Mouse (Mus musculus): ENCODE measurements at regions not wholly inside any gene's neighbourhood (a gene's known extent, or its start where the extent isn't known, plus 50 kb on each side); places are given as distances from the start of the nearest gene placed in this dataset.
A peak's percentile ranks its signal among the peaks of the same experiment; 100 is the strongest.

DNA sequence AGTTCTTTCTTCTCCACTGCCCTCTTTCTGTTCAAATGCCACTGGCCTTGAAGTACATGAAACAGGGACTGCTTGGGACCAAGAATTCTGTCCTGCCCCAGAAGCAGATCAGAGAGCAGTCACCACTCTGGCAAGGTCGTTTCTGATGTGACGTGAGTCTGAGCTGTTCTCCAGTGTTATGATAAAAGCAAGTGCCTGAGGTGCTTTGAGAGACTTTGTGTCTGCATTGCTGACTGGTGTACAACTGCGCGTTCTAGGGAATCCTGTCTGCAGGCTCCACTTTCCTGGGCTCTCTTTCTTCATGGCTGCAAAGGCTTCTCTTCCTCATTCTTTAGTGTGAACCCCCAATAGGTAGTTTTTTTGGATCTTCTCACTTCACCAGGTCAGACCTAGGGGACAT, 356.8 kb upstream of the Acvr2a start:
- DNase-seq: no peak

DNA sequence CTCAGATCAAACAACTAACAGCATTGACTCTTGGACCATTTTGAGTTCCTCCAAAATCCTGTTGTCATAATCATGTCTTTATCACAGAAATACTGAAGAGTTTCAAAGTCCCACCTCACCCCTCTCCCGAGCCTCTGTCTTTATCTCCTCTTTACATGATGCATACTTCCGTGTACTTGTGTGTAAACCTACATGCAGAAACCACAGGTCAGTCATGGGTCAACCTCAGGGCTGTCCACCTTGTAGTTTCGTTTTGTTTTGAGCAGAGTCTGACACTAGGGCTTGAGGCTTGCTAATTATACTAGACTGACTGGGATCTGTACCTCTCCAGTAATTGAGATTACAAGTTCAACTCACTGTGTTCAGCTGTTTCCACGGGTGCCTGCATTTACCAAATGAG, 348.4 kb upstream of the Acvr2a start:
- DNase-seq: no peak

DNA sequence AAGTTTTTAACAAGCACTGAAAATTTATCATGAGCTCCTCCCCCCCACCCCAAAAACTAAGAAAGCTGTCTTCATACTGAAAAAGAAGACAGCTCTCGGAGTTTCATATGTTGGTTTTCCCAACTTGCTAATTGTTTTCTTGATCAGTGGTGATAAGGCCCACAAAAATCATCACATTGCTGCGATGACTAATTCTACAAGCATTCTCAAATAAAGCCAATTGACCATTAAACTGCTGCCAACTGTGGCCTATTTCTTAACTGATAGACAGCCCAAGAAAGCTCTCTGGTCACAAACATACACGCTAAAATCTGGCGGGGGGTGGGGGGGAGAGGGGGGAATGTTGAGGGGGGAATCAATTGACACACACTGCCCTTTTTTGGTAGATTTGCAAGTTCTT, 345.0 kb upstream of the Acvr2a start:
- DNase-seq: no peak

DNA sequence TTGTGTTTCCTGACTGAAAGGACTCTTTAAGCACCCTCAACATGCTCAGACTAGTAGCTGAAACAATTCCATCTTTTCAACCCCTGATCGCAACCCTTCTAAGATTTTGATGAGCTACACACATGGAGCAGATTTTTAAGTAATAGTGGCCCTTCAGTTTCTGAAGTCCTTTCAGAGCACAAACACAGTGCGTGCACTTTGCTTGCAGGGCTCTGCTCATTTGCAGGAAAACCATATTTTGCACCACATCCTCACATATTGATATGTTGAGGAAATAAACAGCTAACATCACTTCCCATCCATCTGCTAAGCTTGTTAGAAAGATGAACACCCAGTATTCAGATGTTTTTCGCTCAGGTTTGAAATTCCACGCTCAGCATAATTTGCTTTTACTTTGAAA, 344.6 kb upstream of the Acvr2a start:
- DNase-seq: peak in 1 of 2 experiments; percentile 61

DNA sequence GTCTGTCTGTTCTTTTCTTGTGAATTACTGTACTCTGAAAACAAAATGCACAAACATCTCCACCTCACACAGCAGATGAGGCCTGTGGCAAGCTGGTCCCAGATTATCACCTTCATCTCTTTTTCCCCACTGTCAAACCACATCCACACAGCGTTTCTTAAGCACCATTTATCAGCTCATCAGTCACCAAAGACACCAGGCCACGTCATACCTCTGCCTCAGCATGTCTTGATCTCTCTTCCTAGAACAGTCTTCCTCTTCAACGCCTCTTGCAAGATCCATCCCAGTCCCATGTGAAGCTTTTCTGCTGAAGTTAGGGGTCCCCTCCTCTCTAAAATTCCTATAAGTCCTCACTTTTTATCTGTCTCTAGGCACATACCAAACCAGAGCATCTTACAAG, 340.8 kb upstream of the Acvr2a start:
- no peak for DNase-seq

DNA sequence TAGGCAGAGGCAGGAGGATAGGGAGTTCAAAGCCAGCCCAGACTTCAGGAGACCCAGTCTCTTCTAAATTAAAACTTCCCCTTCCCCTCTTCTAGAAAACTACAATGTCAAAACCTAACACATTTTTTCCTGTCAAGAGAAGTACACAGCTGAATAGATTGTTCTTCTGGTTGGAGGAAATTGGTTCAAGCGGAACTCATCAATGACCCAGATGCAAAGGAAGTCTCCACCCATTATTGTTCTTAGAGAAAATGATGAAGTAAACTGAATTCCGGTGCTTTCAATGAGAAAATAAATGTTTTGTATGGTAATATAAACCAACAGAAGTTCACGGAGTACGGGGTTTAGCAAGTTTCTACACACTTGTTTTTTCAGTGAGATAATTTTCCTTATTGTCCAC, 339.3 kb upstream of the Acvr2a start:
- DNase-seq: peak in 1 of 2 experiments; percentile 37

DNA sequence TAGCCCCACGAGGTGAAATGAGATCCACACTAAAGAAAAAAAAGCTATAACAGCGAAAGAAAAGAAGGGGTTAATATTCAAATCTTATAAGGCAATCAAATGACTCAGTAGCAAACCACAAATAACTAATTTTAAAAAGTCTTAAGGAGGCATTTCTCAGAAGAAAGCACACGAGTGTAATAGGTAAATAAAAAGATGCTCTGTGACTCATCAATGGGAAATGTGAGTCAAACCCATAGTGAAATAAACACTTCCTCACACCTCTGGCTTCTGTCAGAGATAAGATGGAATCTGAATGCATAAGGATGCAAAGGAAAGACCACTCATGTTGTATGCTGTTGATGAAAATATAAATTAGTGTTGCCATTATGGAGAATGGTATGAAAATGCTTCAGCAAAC, 337.1 kb upstream of the Acvr2a start:
- DNase-seq: no peak

DNA sequence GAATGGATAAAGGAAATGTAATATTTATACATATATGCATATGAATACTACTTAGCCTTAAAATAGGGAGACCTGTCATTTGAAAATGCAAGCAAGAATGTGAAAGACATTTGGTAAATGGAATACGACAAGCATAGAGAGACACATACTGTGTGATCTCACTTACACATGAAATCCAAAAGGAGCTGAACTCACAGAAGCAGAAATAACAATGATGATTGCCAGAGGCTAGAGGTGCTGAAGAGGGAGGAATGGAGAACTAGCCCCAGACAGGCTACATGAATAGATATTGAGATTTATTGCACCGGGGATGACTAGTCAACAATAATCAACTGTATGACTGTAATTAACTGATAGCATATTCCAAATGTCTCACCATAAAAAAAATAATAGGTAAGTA, 336.6 kb upstream of the Acvr2a start:
- no peak for DNase-seq

DNA sequence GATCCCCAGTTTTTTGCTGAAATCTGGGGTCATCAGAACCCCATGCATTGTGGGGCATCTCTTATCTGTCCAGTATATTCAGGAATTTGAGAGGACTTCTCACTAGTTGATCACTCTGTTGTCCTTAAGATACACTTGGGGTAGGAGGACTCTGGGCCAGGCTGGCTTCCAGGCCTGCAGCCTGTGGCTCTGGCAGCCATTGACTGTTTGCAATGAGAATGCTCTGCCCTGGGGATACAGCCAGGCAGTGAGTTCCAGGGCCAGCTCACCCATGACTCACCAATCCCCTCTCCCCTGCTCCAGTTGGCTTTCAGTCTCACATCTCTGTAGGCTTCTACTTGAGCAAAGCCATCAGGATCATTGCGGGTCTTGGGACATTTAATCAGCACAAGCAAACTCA, 334.3 kb upstream of the Acvr2a start:
- DNase-seq: peak; percentile 26 to 54

DNA sequence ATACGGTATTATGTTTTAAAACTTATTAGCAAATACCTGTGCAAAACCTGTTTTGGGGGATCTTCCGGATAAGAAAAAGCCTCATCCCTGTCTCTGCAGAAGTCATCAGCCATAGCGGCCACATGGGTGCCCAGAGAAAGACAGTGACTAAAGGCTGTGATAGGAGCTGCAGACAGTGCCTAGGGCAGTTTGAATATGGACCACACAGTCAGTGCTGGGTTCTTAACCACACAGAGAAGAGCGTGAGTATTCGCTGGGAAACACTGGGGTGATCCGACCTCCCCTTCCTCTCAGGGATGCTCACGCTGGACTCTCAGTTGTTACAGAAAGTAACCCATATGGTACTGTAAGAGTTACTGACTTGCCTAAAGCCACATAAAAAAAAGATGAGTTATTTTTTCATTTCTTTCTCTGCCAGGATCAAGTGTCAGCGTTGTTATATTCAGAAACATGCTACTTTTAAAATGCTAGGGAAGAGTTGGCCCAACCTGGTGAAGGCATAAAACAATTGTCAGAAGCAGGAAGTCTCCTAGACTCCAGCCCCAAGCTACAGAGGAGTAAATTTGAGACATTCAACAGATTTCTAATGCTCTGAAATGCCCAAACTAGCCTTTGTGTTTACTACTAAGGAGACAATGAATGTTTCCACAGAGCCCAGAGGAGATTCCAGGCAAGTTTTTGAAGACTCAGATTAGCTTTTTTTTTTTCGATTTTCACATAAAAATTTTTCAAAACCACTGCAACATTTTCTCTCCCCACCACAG, 333.3 kb upstream of the Acvr2a start:
- no peak for DNase-seq

DNA sequence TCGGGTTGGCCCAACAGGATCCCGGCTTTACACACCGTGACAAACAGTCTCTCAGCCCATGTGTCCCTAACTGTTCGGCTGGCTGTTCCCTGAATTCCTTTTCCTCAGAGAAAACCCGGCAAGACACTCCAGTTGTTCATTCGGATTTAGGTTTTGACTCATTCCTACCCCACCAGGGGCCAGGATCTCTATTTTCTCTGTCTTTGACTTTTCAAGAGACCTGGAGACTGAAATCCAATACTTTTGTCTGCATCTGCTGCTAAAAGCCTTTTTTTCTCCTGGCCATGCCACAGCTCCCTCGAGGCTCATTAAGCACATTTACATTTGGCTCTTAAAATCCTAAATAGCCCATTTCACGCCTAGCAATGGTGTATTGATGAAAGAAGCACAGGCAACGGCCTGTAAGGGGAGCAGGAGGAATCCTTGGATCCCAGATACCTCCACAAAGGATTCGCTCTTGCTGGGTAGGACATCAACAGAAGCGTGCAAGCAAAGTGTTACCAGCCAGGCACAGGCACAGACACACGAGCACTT, 332.6 kb upstream of the Acvr2a start:
- DNase-seq: no peak

DNA sequence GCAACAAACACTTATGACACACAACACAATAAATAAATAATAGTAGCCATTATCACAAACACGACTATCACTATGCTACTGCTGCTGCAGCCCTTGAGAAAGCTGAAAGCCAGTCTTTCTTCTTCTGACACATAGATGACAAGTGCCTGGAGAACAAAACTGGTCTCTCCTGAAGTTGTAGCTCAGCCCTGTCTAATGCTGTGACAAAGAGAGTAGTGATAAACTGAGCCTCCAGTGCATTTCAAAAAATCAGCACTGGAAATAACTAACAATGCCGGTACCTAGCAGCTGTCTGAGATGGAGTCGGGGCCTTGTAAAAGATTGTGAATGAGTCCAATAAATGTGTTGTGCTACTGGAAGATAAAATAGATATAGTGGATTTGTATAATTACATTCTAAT, 320.3 kb upstream of the Acvr2a start:
- no peak for DNase-seq

DNA sequence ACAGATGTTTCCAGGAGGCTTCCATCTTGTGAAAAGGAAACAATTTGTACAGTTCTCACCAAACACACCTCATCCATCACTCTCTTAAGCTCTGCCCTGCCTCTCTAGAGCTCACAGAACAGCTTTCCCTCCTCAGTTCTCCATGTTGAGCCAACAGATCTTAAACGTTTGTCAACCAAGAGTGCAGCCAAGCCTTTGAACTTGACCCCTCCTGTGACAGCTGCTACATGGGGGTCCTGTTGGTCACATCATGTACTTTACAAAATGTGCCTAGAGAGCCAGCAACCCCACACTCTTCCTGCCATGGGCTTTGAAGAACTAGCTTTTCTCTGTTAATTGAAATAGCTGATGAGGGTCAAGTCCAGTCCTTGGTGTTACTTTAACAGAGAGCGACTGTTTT, 319.8 kb upstream of the Acvr2a start:
- DNase-seq: no peak

DNA sequence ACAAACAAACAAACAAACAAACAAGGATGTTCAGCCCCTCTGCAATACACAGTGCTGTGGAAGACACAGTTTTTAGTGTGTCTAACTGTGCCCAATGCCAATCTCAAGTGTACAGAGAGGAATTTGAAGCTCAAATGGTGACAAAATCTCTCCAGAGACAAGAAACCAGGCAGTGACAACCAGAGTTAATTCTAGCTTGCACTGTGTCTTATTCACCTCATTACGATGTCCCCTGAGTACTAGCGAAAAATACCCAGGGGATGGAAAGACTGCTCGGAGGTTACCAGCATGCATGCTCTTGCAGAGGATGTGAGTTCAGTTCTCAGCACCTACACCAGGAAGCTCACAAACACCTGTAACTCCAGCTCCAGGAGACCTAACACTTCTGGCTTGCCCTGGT, 319.3 kb upstream of the Acvr2a start:
- DNase-seq: no peak

DNA sequence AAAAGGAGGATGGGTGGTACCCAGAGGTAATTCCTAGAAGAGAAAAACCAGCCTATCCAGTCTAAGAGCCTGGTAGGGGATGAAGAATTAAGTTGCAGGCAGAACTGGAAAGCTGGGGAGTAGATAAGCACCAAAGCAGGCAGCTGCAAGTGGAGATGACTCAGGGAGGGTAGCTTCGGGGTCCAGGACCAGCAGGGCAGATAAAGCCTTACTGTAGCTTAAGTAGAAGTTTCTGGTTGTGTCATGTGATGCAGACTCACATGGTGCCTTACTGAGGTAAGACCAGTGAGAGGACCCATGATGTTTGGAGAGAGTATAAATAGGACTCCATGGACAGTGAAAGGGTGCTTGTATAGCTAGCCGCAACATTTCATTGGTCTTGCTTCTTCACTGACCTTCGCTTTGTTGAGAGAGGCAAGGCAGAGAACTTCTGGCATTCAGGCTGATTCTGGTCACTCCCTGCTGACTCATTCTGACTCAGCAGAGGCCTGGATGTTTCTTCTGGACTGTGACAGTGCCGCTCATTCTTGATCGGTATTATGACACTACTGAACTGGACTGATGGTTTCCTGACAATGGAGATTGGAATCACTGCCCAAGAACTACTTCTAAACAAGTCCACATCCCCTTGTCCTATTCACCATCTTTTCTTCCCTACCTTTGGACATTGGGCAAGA, 315.7 kb upstream of the Acvr2a start:
- DNase-seq: no peak

DNA sequence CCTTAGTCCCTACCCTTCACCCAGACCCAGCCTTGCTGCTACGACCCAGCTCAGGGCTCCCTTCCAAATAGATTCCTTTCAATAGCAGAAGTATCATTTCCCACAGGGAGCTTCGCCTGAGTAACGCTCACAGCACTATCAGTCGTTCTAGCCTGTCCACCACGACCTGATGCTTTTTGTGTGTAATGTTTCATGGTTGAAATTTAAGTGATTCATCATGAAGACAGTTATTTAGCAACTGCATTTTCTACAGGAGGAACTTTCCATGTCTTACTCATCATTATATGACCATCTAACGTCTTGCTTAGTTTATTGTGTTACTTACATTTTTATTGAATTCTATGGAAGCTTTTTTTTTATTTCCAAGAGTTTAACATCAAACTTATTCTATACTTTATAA, 314.5 kb upstream of the Acvr2a start:
- DNase-seq: peak in 1 of 2 experiments; percentile 17

DNA sequence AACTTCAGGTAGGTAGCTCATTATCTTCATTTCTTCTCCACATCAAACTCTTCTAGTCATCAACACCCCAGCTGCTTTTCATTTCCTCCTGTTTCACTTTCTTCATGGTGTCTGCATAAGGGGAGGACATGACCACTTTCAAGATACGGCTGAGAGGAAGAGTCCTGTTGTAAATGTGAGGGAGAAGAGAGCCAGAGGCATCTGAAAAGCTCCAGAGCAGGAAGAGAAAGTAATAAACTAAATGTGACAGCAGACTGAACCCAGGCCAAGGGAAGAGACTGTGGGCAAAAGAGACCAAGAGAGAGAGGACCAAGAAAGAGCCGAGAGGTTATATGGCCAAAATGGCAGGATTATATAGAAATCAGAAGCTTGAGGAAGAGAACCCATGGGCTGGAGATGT, 312.5 kb upstream of the Acvr2a start:
- DNase-seq: no peak

DNA sequence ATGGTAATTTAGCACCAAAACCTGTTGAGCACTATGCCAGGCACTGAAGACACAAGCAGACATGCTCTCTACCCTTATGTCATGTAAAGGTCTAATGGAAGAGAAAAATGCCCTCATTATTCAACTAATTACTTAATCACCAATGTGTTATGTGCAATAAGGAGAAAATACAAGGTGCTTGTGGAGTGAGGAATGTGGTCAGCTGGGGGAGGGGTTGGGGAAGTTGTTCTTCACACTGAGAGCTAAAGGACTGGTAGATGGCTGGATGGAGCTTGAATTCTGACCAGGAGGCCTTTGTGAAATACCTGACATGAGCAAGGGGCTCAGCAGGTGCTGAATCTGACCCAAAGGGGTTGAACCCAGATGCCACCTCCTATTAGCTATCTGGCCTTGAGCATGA, 300.1 kb upstream of the Acvr2a start:
- no peak for DNase-seq

DNA sequence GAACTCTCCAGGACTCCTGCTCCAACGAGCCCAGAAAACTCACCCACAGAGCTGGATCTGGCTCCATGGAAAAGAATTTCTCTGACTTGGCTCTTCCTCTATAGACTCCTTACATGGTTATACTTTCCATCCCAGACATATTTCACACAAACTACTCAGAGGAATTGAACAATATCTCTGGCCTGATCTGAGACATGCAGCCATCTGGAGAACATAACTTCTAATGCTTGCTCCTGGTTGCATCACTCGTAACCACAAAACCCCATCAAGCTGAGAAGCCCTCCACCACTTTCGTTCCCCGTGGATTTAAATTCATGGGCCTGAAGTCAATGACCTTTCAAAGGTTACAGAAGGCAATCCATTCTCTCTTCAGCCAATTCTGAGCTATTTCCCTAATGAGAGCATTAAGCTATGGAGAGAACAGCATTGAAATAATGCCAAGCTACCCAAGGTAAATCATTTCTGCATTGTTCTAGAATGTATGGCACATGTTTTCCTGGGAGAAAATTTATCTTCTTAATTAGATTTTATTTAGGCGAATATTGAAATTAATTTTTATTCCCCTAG, 294.0 kb upstream of the Acvr2a start:
- no peak for DNase-seq

DNA sequence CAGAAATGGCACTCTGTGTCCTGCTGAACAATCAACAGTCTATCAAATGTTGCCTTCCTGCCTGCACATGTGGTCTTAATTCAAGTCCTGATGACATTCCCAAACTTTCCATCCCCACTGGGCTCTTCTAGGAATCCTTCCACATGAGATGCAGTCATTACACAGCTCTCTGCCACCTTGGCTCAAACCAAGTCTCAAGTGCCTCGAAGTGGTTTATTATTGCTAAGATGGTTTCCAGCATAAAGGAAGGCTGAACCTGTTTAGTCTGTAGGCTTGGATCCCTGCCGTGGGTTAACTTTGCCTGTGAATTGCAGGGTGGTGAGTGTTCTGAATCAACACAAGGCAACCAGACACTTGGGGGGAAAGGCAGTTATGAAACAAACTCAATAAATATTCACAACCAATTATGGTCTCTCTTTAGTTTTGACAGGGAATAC, 293.4 kb upstream of the Acvr2a start:
- DNase-seq: peak; percentile 21 to 28

DNA sequence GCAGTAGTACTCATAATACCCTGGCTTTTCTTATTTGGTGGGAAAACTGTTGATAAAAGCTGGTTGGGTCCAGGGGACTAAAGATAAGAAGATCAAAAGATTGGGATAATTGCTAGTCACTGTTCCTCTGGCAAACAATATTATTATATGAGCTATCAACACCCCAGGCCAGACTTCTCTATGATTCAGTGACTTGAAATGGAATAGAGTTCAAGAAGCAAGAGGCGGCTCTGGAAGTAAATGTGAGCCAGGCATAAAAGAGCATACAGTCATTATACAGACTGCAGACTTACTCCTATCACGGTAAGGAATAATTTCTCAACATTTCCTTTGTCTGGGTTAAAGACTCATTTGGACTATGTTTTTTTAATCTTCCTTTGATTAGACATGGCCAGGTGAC, 278.5 kb upstream of the Acvr2a start:
- DNase-seq: no peak

DNA sequence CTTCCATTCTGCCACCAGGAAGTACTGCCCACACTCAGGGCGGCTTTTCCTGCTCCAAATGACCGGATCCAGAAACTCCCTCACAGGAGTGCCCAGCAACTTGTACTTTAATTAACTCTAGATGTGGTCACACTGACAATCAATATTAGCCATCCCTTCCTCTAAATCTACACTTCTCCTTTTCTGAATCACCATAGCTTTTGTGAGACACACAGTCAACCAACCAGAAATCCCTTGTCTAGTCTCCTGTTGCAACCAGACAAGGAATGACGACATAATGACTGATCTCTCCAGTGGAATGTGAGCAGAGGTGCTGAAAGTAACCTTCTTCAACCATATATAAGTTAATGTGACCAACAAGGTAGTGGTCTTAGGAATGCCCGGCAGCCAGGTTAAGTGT, 277.0 kb upstream of the Acvr2a start:
- no peak for DNase-seq

DNA sequence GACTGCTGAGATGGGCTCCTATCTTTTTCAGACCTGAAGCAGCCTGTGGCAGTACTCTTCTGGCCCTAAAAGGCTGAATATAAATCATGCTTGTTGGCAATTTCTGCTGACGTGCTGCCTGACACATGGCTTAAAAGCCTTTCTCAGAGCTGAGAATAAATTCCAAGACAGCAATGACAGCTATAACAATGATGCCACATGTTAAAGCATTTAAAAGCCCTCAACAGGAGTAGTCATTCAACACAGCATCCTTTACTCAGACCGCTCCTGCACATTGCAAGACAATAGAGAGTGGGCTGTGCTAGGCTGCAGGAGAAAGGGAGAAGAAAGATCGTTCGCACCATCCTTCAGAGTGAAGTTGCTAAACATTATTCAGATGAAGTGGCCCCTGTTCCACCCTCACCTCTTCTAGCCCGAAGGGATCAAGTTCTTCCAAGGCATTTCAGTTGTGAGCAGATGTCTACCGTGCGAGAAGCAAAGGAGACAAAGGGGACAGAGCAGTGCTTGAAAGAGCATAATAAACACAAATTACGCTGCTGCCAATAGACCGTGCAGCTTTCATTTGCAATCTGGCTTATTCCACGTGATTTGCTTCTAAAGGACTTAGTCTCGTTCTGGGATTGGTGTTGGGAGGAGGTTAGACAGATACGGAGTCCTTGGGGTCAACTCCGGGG, 275.1 kb upstream of the Acvr2a start:
- peak; percentile 39 to 42 for DNase-seq

Measured in heart, adult 18-20 months (tissue).